Mouse (Mus musculus) mouse embryonic stem cell (cell line): ENCODE results near the gene Gramd1b.

Experiments used
- in situ Hi-C, 2 experiments: fragments of 300-500 bp; cut with MboI; formaldehyde crosslinking; loops; 1 replicate in 1 of 2; 3 replicates in 1 of 2; pipeline ENCODE4 v1.14.3; 2019 to 2020; ENCODE audit warnings: low sequenced_read_pairs in 2 of 2, low pct_unique_long_range_greater_than_20kb in 1 of 2, mixed read lengths in 1 of 2; ENCODE audit not compliant: unreplicated experiment in 1 of 2

Gramd1b gene

GRCm38 (mm10) chr9:40275904-40276303, 255.3 kb downstream of the Gramd1b start:
- in situ Hi-C loops: no loop called here

- in situ Hi-C loops: no loop called here
Measured at GRCm38 (mm10) chr9:40272822-40273221, 258.4 kb downstream of the Gramd1b start.

- in situ Hi-C loops: no loop called here
Measured at GRCm38 (mm10) chr9:40271075-40271474, 260.1 kb downstream of the Gramd1b start.

GRCm38 (mm10) chr9:40269880-40270279, 261.3 kb downstream of the Gramd1b start:
- in situ Hi-C loops: no loop called here

GRCm38 (mm10) chr9:40269103-40269861, 261.9 kb downstream of the Gramd1b start, which contains the start of gene Scn3b:
Scn3b (plus strand) TSS chr9:40269217.
- in situ Hi-C loops: no loop called here

- in situ Hi-C loops: no loop called here
Measured at GRCm38 (mm10) chr9:40268748-40269102, 262.5 kb downstream of the Gramd1b start.

- in situ Hi-C loops: no loop called here
Measured at GRCm38 (mm10) chr9:40268040-40268747, 263.0 kb downstream of the Gramd1b start.

- in situ Hi-C loops: no loop called here
Measured at GRCm38 (mm10) chr9:40263874-40264273, 267.3 kb downstream of the Gramd1b start.

GRCm38 (mm10) chr9:40252459-40252858, 278.7 kb downstream of the Gramd1b start:
- in situ Hi-C loops: no loop called here

GRCm38 (mm10) chr9:40249106-40249505, 282.1 kb downstream of the Gramd1b start:
- in situ Hi-C loops: loop anchor here in 1 of 2 experiments (25.0 kb wide), 1 partner anchor 538 kb away; no protein-coding TSS in a partner anchor

- in situ Hi-C loops: loop anchor here in 1 of 2 experiments (25.0 kb wide), 1 partner anchor 541 kb away; no protein-coding TSS in a partner anchor
Measured at GRCm38 (mm10) chr9:40246702-40247101, 284.5 kb downstream of the Gramd1b start.

GRCm38 (mm10) chr9:40245974-40246665, 285.1 kb downstream of the Gramd1b start:
- in situ Hi-C loops: loop anchor here in 1 of 2 experiments (25.0 kb wide), 1 partner anchor 541 kb away; no protein-coding TSS in a partner anchor

GRCm38 (mm10) chr9:40245466-40245865, 285.7 kb downstream of the Gramd1b start:
- in situ Hi-C loops: loop anchor here in 1 of 2 experiments (25.0 kb wide), 1 partner anchor 542 kb away; no protein-coding TSS in a partner anchor
